Mouse (Mus musculus): ENCODE data around the gene Spen. TPM values are rescaled to one million over a fixed set of nuclear protein-coding genes. Genes with fewer than 3 reads are reported as not detected.
A peak's percentile ranks its signal among the peaks of the same experiment; 100 is the strongest.

The Spen gene
- total and polyA plus RNA-seq, 3 experiments = 10.7 to 28.9 (median 28.0) TPM

DNA sequence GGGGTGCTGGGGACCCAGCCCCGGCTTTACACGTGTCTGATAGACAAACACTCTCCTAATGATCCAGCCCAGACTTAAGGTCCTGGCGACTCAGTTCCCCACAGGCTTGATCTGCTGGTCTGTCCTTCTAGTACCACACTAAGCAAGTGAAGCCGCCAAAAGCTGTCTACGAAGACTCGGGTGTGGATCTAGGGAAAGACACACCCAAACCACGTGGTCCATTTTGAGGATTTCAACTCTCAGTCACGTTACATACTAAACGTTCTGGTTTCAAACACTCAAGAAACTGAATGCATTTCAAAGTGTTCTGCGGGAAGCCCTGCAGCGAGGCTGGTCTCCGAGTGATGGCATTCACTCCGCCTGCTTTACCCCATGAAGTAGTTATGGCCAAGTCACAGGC, 27.9 kb downstream of the Spen start:
- intact Hi-C loops (cut with DNase I) = no loop called here
- 69% methylated on average over 13 of the region's 13 CpGs for WGBS
- Histone ChIP-seq H3K9ac (ENCODE audit: low read depth, low read length) (no peak overlapping the region), H3K4me1 (ENCODE audit: control insufficient read depth, insufficient read depth, low read length) (peaks cover 20% of the 10 kb centered on the region), H3K27ac (no peak overlapping the region), H3K27me3 (ENCODE audit: control insufficient read depth, insufficient read depth, low read length) (no peaks in the 10 kb centered on the region), H3K36me3 (ENCODE audit: control insufficient read depth, insufficient read depth, low read length) (peaks cover 4% of the 10 kb centered on the region), H3K79me2 (replicated peaks; ENCODE audit: control insufficient read depth, insufficient read depth, low read length) (peaks cover 11% of the 10 kb centered on the region), H3K4me3 (no peak overlapping the region)
- DNase-seq = no peak
- TF ChIP-seq POLR2A (IDR thresholded peaks at IDR 0.05; ENCODE audit: insufficient read depth, low read depth, low read length) (no peak), EP300 (IDR thresholded peaks at IDR 0.05; ENCODE audit: insufficient read depth, low read depth, low read length) (no peak), CTCF (IDR thresholded peaks at IDR 0.05) (no peak)

DNA sequence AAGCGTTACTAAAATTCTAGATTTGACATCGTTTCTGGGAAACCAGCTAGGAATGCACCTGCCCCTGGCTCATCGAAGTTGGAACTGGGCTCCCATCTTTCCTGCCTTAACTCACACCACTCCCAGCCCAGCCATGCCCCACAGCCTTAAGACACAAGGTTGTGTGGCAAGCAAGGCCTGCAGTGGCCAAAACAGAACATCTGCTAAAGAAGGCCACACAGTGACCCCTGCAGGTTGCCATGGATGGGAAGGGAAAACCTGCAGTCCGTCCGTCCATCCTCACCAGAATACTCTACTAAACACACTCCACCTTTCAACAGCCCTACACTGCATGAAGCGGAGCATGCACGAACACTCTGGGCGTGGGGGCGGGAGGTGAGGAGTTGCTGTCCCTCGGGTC, 31.5 kb downstream of the Spen start:
- peaks cover 12% of the 10 kb centered on the region for H3K4me1 ChIP-seq (ENCODE audit: control insufficient read depth, insufficient read depth, low read length)
- 47% methylated on average over 10 of the region's 10 CpGs for WGBS
- DNase-seq = peak; percentile 51 to 60

DNA sequence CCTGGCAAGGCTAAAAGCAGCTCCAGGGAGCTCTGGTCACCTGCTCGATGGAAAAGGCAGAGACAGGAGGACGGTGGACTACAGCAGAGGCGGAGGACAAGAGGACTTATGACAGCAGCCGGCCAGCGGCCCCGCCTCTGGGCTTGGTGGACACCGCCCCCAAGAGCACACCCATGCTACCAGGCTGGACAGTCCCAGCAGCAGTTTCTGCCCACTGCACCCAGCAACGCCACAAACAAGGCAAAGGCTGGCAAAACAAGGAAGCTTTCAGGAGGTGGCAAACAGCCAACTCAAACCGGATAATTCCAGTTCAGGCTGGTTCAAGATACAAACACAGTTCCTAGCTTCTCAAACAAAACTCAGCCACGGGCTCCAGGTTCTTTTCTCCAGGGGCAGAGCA, 32.0 kb downstream of the Spen start:
- peaks cover 16% of the 10 kb centered on the region for H3K79me2 ChIP-seq (replicated peaks; ENCODE audit: control insufficient read depth, insufficient read depth, low read length)
- peak overlapping the region; percentile 65 for H3K27ac ChIP-seq
- intact Hi-C loops (cut with DNase I) = loop anchor here (1.0 to 5.0 kb wide), 2 partner anchors 51 to 76 kb away; no protein-coding TSS in a partner anchor
- peak; percentile 78 to 88 for DNase-seq
- 9% methylated on average over 10 of the region's 10 CpGs for WGBS
- 0 out of 2 replicates have a peak, but pooled peaks have one; percentile 12 for TF ChIP-seq POLR2A (IDR thresholded peaks at IDR 0.05; ENCODE audit: insufficient read depth, low read depth, low read length)
- peak; percentile 59; the same call in 1 of the 2 replicates for TF ChIP-seq EP300 (IDR thresholded peaks at IDR 0.05; ENCODE audit: insufficient read depth, low read depth, low read length)
- TF ChIP-seq CTCF (IDR thresholded peaks at IDR 0.05) = peak; percentile 24; the same call in 1 of the 2 replicates
- H3K27me3 ChIP-seq (ENCODE audit: control insufficient read depth, insufficient read depth, low read length) = no peaks in the 10 kb centered on the region
- no peak overlapping the region for H3K9ac ChIP-seq (ENCODE audit: low read depth, low read length)
- no peak overlapping the region for H3K4me3 ChIP-seq
- no peaks in the 10 kb centered on the region for H3K36me3 ChIP-seq (ENCODE audit: control insufficient read depth, insufficient read depth, low read length)
- peaks cover 15% of the 10 kb centered on the region for H3K4me1 ChIP-seq (ENCODE audit: control insufficient read depth, insufficient read depth, low read length)

More for the DNA sequence above, 31.5 kb downstream of the Spen start:
- Histone ChIP-seq H3K79me2 (replicated peaks; ENCODE audit: control insufficient read depth, insufficient read depth, low read length) (peaks cover 16% of the 10 kb centered on the region), H3K9ac (ENCODE audit: low read depth, low read length) (no peak overlapping the region), H3K27ac (peak overlapping the region; percentile 65), H3K4me3 (no peak overlapping the region), H3K27me3 (ENCODE audit: control insufficient read depth, insufficient read depth, low read length) (no peaks in the 10 kb centered on the region), H3K36me3 (ENCODE audit: control insufficient read depth, insufficient read depth, low read length) (no peaks in the 10 kb centered on the region)
- TF ChIP-seq POLR2A (IDR thresholded peaks at IDR 0.05; ENCODE audit: insufficient read depth, low read depth, low read length) (no peak), CTCF (IDR thresholded peaks at IDR 0.05) (peak; percentile 65)
- intact Hi-C loops (cut with DNase I) = loop anchor here (1.0 to 5.0 kb wide), 2 partner anchors 50 to 77 kb away; no protein-coding TSS in a partner anchor

DNA sequence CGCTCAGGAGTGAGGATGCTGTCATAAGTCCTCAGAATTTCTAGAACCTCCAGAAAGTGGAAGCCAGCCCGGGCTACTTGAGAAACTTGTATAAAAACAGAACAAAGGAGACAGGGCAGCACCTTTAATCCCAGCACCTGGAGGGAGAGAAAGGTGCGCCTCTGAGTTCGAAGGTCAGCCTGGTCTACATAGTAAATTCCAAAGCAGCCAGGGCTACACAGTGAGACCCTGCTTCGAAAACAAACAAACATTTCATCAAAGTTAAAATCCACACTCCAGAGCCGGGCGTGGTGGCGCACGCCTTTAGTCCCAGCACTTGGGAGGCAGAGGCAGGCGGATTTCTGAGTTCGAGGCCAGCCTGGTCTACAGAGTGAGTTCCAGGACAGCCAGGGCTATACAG, 32.6 kb downstream of the Spen start:
- H3K27me3 ChIP-seq (ENCODE audit: control insufficient read depth, insufficient read depth, low read length) = no peaks in the 10 kb centered on the region
- 94% methylated on average over 11 of the region's 11 CpGs for WGBS
- H3K4me1 ChIP-seq (ENCODE audit: control insufficient read depth, insufficient read depth, low read length) = peaks cover 18% of the 10 kb centered on the region
- intact Hi-C loops (cut with DNase I) = loop anchor here (1.0 to 5.0 kb wide), 2 partner anchors 51 to 76 kb away; no protein-coding TSS in a partner anchor
- H3K36me3 ChIP-seq (ENCODE audit: control insufficient read depth, insufficient read depth, low read length) = no peaks in the 10 kb centered on the region
- DNase-seq = no peak
- no peak for TF ChIP-seq POLR2A (IDR thresholded peaks at IDR 0.05; ENCODE audit: insufficient read depth, low read depth, low read length)
- TF ChIP-seq EP300 (IDR thresholded peaks at IDR 0.05; ENCODE audit: insufficient read depth, low read depth, low read length) = no peak
- TF ChIP-seq CTCF (IDR thresholded peaks at IDR 0.05) = no peak
- H3K27ac ChIP-seq = no peak overlapping the region; the same call in 1 of the 2 replicates
- no peak overlapping the region for H3K9ac ChIP-seq (ENCODE audit: low read depth, low read length)
- peaks cover 17% of the 10 kb centered on the region for H3K79me2 ChIP-seq (replicated peaks; ENCODE audit: control insufficient read depth, insufficient read depth, low read length)
- H3K4me3 ChIP-seq = no peak overlapping the region

DNA sequence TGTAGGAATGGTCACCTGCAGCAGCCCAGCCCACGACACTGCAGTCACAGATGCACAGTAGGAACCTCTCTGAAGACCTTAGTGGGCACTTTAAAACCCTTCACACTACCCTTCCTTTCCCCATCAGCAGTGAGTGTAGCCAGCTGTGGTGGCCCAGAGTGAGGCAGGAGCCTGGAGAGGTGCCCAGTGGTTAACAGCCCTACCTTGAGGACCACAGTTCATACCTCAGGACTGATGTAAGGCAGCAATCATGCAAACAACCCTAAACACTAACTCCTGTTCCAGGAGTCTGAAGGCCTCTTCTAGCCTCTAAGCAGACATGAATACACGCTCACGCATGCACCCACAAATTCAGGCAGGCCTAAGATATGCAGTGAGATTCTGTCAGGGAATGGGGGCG, 33.9 kb downstream of the Spen start:
- intact Hi-C loops (cut with DNase I) = no loop called here
- Histone ChIP-seq H3K4me3 (no peak overlapping the region), H3K36me3 (ENCODE audit: control insufficient read depth, insufficient read depth, low read length) (no peaks in the 10 kb centered on the region), H3K79me2 (replicated peaks; ENCODE audit: control insufficient read depth, insufficient read depth, low read length) (peaks cover 19% of the 10 kb centered on the region), H3K27me3 (ENCODE audit: control insufficient read depth, insufficient read depth, low read length) (no peaks in the 10 kb centered on the region), H3K27ac (no peak overlapping the region), H3K4me1 (ENCODE audit: control insufficient read depth, insufficient read depth, low read length) (peaks cover 24% of the 10 kb centered on the region), H3K9ac (ENCODE audit: low read depth, low read length) (no peak overlapping the region)
- 94% methylated on average over 4 of the region's 4 CpGs for WGBS
- no peak for DNase-seq
- no peak for TF ChIP-seq CTCF (IDR thresholded peaks at IDR 0.05)
- no peak for TF ChIP-seq POLR2A (IDR thresholded peaks at IDR 0.05; ENCODE audit: insufficient read depth, low read depth, low read length)
- no peak for TF ChIP-seq EP300 (IDR thresholded peaks at IDR 0.05; ENCODE audit: insufficient read depth, low read depth, low read length)

DNA sequence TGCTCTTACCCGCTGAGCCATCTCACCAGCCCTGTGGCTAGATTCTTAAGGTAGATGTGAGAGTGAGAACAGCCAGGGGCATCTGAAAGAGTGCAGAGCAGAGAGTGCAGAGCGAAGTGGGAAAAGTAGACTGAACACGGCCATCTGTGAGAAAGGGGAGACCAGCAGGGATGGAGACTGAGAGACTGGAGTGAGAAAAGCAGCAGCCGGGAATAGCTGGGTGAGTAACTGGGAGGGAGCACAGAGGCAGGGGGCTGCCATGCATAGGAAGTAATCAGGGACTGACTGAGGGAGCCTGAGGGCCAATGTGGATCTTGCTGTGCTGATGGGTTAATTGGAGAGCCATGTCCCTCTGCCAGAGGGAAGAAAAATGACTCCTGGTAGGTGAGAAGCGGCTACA, 35.7 kb downstream of the Spen start:
- no peak for DNase-seq
- Histone ChIP-seq H3K4me3 (no peak overlapping the region), H3K36me3 (ENCODE audit: control insufficient read depth, insufficient read depth, low read length) (no peaks in the 10 kb centered on the region), H3K27ac (no peak overlapping the region), H3K79me2 (replicated peaks; ENCODE audit: control insufficient read depth, insufficient read depth, low read length) (peaks cover 20% of the 10 kb centered on the region), H3K4me1 (ENCODE audit: control insufficient read depth, insufficient read depth, low read length) (peaks cover 25% of the 10 kb centered on the region), H3K9ac (ENCODE audit: low read depth, low read length) (no peak overlapping the region), H3K27me3 (ENCODE audit: control insufficient read depth, insufficient read depth, low read length) (no peaks in the 10 kb centered on the region)
- intact Hi-C loops (cut with DNase I) = no loop called here
- TF ChIP-seq CTCF (IDR thresholded peaks at IDR 0.05) (no peak), POLR2A (IDR thresholded peaks at IDR 0.05; ENCODE audit: insufficient read depth, low read depth, low read length) (no peak), EP300 (IDR thresholded peaks at IDR 0.05; ENCODE audit: insufficient read depth, low read depth, low read length) (no peak)
- 86% methylated on average over 5 of the region's 5 CpGs for WGBS

All from heart, adult 2 months (tissue).